Mouse (Mus musculus) forebrain, postnatal 0 days (tissue): ENCODE results near the gene Adrb1. TPM values are rescaled to one million over a fixed set of nuclear protein-coding genes. Genes with fewer than 3 reads are reported as not detected.

Experiments
- ATAC-seq: fragments of 200-750 bp; cut with Nextera tagmentation; 2 replicates; pipeline ENCODE4 v1.8.0; 2017; ENCODE audit warnings: mild to moderate bottlenecking, moderate library complexity
- DNase-seq: peaks from one replicate; pipeline ENCODE4 v3.0.0-alpha.2; 2015
- H3K27ac ChIP-seq: fragments of 300-500 bp; sonication (generic); 2 replicates; pipeline ENCODE4 v1.5.1; 2014; ENCODE audit warnings: low read depth, mild to moderate bottlenecking, antibody characterized with exemption, low read length, moderate library complexity, mixed read lengths
- H3K27me3 ChIP-seq: fragments of 300-500 bp; sonication (generic); 2 replicates; pipeline ENCODE4 v1.6.1; 2014; ENCODE audit warnings: mild to moderate bottlenecking, low read length, mixed read lengths; ENCODE audit not compliant: insufficient read depth
- H3K36me3 ChIP-seq: fragments of 300-500 bp; sonication (generic); 2 replicates; pipeline ENCODE4 v1.6.1; 2014; ENCODE audit warnings: mild to moderate bottlenecking, moderate library complexity; ENCODE audit not compliant: insufficient read depth
- H3K4me1 ChIP-seq: fragments of 300-500 bp; sonication (generic); 2 replicates; pipeline ENCODE4 v1.6.1; 2014; ENCODE audit warnings: antibody characterized with exemption; ENCODE audit not compliant: insufficient read depth
- H3K4me2 ChIP-seq: fragments of 300-500 bp; sonication (generic); 2 replicates; pipeline ENCODE4 v1.6.1; 2014; ENCODE audit warnings: low read depth, mild to moderate bottlenecking, moderate library complexity
- H3K4me3 ChIP-seq: fragments of 300-500 bp; sonication (generic); 2 replicates; pipeline ENCODE4 v1.5.1; 2014; ENCODE audit warnings: low read depth, low read length, mixed read lengths
- H3K9ac ChIP-seq: fragments of 300-500 bp; sonication (generic); 2 replicates; pipeline ENCODE4 v1.6.1; 2014; ENCODE audit warnings: mild to moderate bottlenecking
- H3K9me3 ChIP-seq: fragments of 300-500 bp; sonication (generic); 2 replicates; pipeline ENCODE4 v1.6.1; 2016; ENCODE audit warnings: low read length
- CTCF ChIP-seq: sonication (generic); IDR thresholded peaks from 2 replicates; pipeline ENCODE4 v1.5.1; 2016; ENCODE audit warnings: antibody characterized with exemption, control low read depth, low read depth
- WGBS: fragments of 180-500 bp; shearing (Covaris S2); extraction: QIAGEN DNeasy Blood & Tissue Kit; methylation state at CpG from one replicate; pipeline ENCODE4 v1.1.7; 2014; 5-methylcytosine and 5-hydroxymethylcytosine counted together
- polyA plus RNA-seq: library from polyadenylated mRNA; unstranded; fragments of >200 nt; fragmentation: Nextera tagmentation; extraction: Ambion mirVana; gene quantifications from 2 replicates; pipeline ENCODE4 v1.2.1, GENCODE M21; 2015
- total RNA-seq: library from RNA; depleted of rRNA; stranded (reverse); fragments of >200 nt; gene quantifications from 2 replicates; pipeline ENCODE4 v1.2.3, GENCODE M21; 2014

Adrb1 gene
- total and polyA plus RNA-seq, 2 experiments from 2014 or later, result 3.4 to 8.5 TPM

GRCm38 (mm10) chr19:56760306-56760940, 38.4 kb downstream of the Adrb1 start:
- Histone ChIP-seq H3K4me2 (no peak overlapping the region), H3K9me3 (no peaks in the 10 kb centered on the region), H3K27ac (no peak overlapping the region), H3K4me1 (no peaks in the 10 kb centered on the region), H3K27me3 (no peaks in the 10 kb centered on the region), H3K36me3 (no peaks in the 10 kb centered on the region), H3K4me3 (no peak overlapping the region), H3K9ac (no peak overlapping the region)
- no peak for TF ChIP-seq CTCF
- no peak for DNase-seq
- no peak for ATAC-seq
- WGBS, result 89% methylated on average over 8 of the region's 8 CpGs

GRCm38 (mm10) chr19:56761096-56761495, 39.1 kb downstream of the Adrb1 start:
- no peaks in the 10 kb centered on the region for H3K9me3 ChIP-seq
- 96% methylated on average over 5 of the region's 5 CpGs for WGBS
- H3K4me1 ChIP-seq, result no peaks in the 10 kb centered on the region
- ATAC-seq (no peak), DNase-seq (no peak)
- H3K4me2 ChIP-seq, result no peak overlapping the region
- H3K27ac ChIP-seq, result no peak overlapping the region
- no peak overlapping the region for H3K4me3 ChIP-seq
- H3K27me3 ChIP-seq, result no peaks in the 10 kb centered on the region
- H3K9ac ChIP-seq, result no peak overlapping the region
- no peak for TF ChIP-seq CTCF
- H3K36me3 ChIP-seq, result no peaks in the 10 kb centered on the region

- Histone ChIP-seq H3K4me3 (no peak overlapping the region), H3K27ac (no peak overlapping the region), H3K9ac (no peak overlapping the region), H3K36me3 (no peaks in the 10 kb centered on the region), H3K9me3 (no peaks in the 10 kb centered on the region), H3K4me1 (no peaks in the 10 kb centered on the region), H3K4me2 (no peak overlapping the region), H3K27me3 (no peaks in the 10 kb centered on the region)
- no peak for TF ChIP-seq CTCF
- no peak for DNase-seq
- no peak for ATAC-seq
- WGBS, result 78% methylated on average over 2 of the region's 2 CpGs
Observed at GRCm38 (mm10) chr19:56761727-56762126, 39.7 kb downstream of the Adrb1 start.

- 97% methylated on average over 4 of the region's 4 CpGs for WGBS
- no peak overlapping the region for H3K9ac ChIP-seq
- ATAC-seq, result no peak
- no peak overlapping the region for H3K27ac ChIP-seq
- no peaks in the 10 kb centered on the region for H3K4me1 ChIP-seq
- no peak overlapping the region for H3K4me3 ChIP-seq
- DNase-seq, result no peak
- no peak overlapping the region for H3K4me2 ChIP-seq
- no peaks in the 10 kb centered on the region for H3K36me3 ChIP-seq
- H3K9me3 ChIP-seq, result no peaks in the 10 kb centered on the region
- no peaks in the 10 kb centered on the region for H3K27me3 ChIP-seq
- TF ChIP-seq CTCF, result no peak
Observed at GRCm38 (mm10) chr19:56762686-56763085, 40.7 kb downstream of the Adrb1 start.

- Histone ChIP-seq H3K27ac (no peak overlapping the region), H3K4me2 (no peak overlapping the region), H3K36me3 (no peaks in the 10 kb centered on the region), H3K4me1 (0 out of 2 replicates have a peak, but pooled peaks cover 6% of the 10 kb centered on the region), H3K27me3 (no peaks in the 10 kb centered on the region), H3K9me3 (no peaks in the 10 kb centered on the region), H3K9ac (no peak overlapping the region), H3K4me3 (no peak overlapping the region)
- no peak for ATAC-seq
- TF ChIP-seq CTCF, result no peak
- WGBS, result 94% methylated on average over 9 of the region's 9 CpGs
- DNase-seq, result no peak
Observed at GRCm38 (mm10) chr19:56769024-56769423, 47.0 kb downstream of the Adrb1 start.

GRCm38 (mm10) chr19:56772158-56772557, 50.2 kb downstream of the Adrb1 start:
- Histone ChIP-seq H3K27me3 (peaks cover 7% of the 10 kb centered on the region; the same call in 1 of the 2 replicates), H3K9me3 (no peaks in the 10 kb centered on the region), H3K4me2 (no peak overlapping the region), H3K27ac (no peak overlapping the region), H3K4me3 (no peak overlapping the region), H3K4me1 (0 out of 2 replicates have a peak, but pooled peaks cover 11% of the 10 kb centered on the region), H3K9ac (no peak overlapping the region), H3K36me3 (no peaks in the 10 kb centered on the region)
- no peak for DNase-seq
- no peak for ATAC-seq
- WGBS, result 55% methylated on average over 7 of the region's 7 CpGs
- TF ChIP-seq CTCF, result no peak

GRCm38 (mm10) chr19:56773393-56773971, 51.5 kb downstream of the Adrb1 start:
- DNase-seq, result no peak
- Histone ChIP-seq H3K4me2 (no peak overlapping the region), H3K4me1 (0 out of 2 replicates have a peak, but pooled peaks cover 11% of the 10 kb centered on the region), H3K27me3 (peaks cover 7% of the 10 kb centered on the region; the same call in 1 of the 2 replicates), H3K9ac (no peak overlapping the region), H3K9me3 (no peaks in the 10 kb centered on the region), H3K4me3 (no peak overlapping the region), H3K27ac (no peak overlapping the region), H3K36me3 (no peaks in the 10 kb centered on the region)
- WGBS, result 19% methylated on average over 10 of the region's 10 CpGs
- ATAC-seq, result no peak
- TF ChIP-seq CTCF, result no peak
